8 mouse cellular contexts compared by ENCODE assay signal in genomic region chr19:60756192-60757098, GRCm38 (mm10). TPM values are rescaled to one million over a fixed set of nuclear protein-coding genes. Genes with fewer than 3 reads are reported as not detected.
DNase-seq lines count a peak whose midpoint lies in the region; ATAC-seq and TF ChIP-seq lines count a peak whose summit lies in the region.

No protein-coding gene starts in this region.

- ATAC-seq in heart, embryonic 11.5 days (replicated peaks; ENCODE audit: insufficient number of reproducible peaks, low FRiP score, low TSS enrichment) = peak; percentile 53
- peak; percentile 80 for ATAC-seq in kidney, embryonic 16.5 days (ENCODE audit: low FRiP score, low TSS enrichment)
- peak; percentile 48 for ATAC-seq in liver, embryonic 11.5 days (replicated peaks; ENCODE audit: low FRiP score)
- peak; percentile 61 for ATAC-seq in stomach, embryonic 15.5 days (ENCODE audit: insufficient read depth, low FRiP score, low read depth)

- peak overlapping the region; percentile 14 for H3ac ChIP-seq in myocyte (ENCODE audit: control insufficient read depth, insufficient read length)

- H3K9ac ChIP-seq in heart, embryonic 11.5 days (ENCODE audit: low read depth, low read length) = peak overlapping the region; percentile 68
- H3K9ac ChIP-seq in kidney, embryonic 16.5 days (replicated peaks; ENCODE audit: low read length) = peak overlapping the region; percentile 69
- peak overlapping the region; percentile 67 for H3K9ac ChIP-seq in liver, embryonic 11.5 days (ENCODE audit: low read depth, low read length)
- peak overlapping the region; percentile 56 for H3K9ac ChIP-seq in stomach, embryonic 15.5 days

- H3K27me3 ChIP-seq in heart, embryonic 11.5 days (ENCODE audit: control insufficient read depth, insufficient read depth, low read length) = peaks cover 2% of the 10 kb centered on the region; the same call in 1 of the 2 replicates
- 0 out of 2 replicates have a peak, but pooled peaks cover 4% of the 10 kb centered on the region for H3K27me3 ChIP-seq in kidney, embryonic 16.5 days (ENCODE audit: insufficient read depth, low read length)
- peaks cover 3% of the 10 kb centered on the region for H3K27me3 ChIP-seq in liver, embryonic 11.5 days (replicated peaks; ENCODE audit: control insufficient read depth, insufficient read depth, low read length)
- H3K27me3 ChIP-seq in myocyte (ENCODE audit: control insufficient read depth, insufficient read depth, insufficient read length) = no peaks in the 10 kb centered on the region
- H3K27me3 ChIP-seq in stomach, embryonic 15.5 days (replicated peaks) = no peaks in the 10 kb centered on the region

- no peaks in the 10 kb centered on the region for H3K79me2 ChIP-seq in myocyte (ENCODE audit: control insufficient read depth, insufficient read depth)

- DNase-seq in 3134 (ENCODE audit: extremely low read depth, insufficient read length, low spot score) = peak; percentile 68
- DNase-seq in adrenal gland, adult 8-10 months = peak; percentile 21
- peak; percentile 56 for DNase-seq in embryo, embryonic 9.5 days (ENCODE audit: extremely low spot score)
- DNase-seq in liver, embryonic 11.5 days (ENCODE audit: low spot score) = peak; percentile 66

- under 1% methylated on average over 95 of the region's 115 CpGs for WGBS in heart, embryonic 11.5 days (ENCODE audit: insufficient replicate concordance)
- WGBS in kidney, embryonic 16.5 days = under 1% methylated on average over 104 of the region's 115 CpGs
- under 1% methylated on average over 105 of the region's 115 CpGs for WGBS in liver, embryonic 11.5 days
- under 1% methylated on average over 113 of the region's 115 CpGs for WGBS in stomach, embryonic 15.5 days

- no peaks in the 10 kb centered on the region for H3K9me3 ChIP-seq in heart, embryonic 11.5 days (replicated peaks; ENCODE audit: control insufficient read depth, low read length)
- H3K9me3 ChIP-seq in kidney, embryonic 16.5 days (ENCODE audit: low read length) = no peaks in the 10 kb centered on the region
- H3K9me3 ChIP-seq in liver, embryonic 11.5 days (ENCODE audit: control insufficient read depth, low read length) = no peaks in the 10 kb centered on the region
- no peaks in the 10 kb centered on the region for H3K9me3 ChIP-seq in stomach, embryonic 15.5 days

- peaks cover 7% of the 10 kb centered on the region; the same call in 1 of the 2 replicates for H3K4me1 ChIP-seq in heart, embryonic 11.5 days (ENCODE audit: control insufficient read depth, insufficient read depth, low read length)
- H3K4me1 ChIP-seq in kidney, embryonic 16.5 days (ENCODE audit: insufficient read depth, low read length) = peaks cover 12% of the 10 kb centered on the region
- peaks cover 4% of the 10 kb centered on the region for H3K4me1 ChIP-seq in liver, embryonic 11.5 days (replicated peaks; ENCODE audit: control insufficient read depth, insufficient read depth, low read length)
- peaks cover 7% of the 10 kb centered on the region; the same call in 1 of the 2 replicates for H3K4me1 ChIP-seq in stomach, embryonic 15.5 days

- no peak overlapping the region for H3K27ac ChIP-seq in heart, embryonic 11.5 days (ENCODE audit: low read depth, low read length)
- peak overlapping the region; percentile 7; the same call in 1 of the 2 replicates for H3K27ac ChIP-seq in kidney, embryonic 16.5 days (ENCODE audit: low read length)
- no peak overlapping the region for H3K27ac ChIP-seq in liver, embryonic 11.5 days (ENCODE audit: low read depth, low read length)
- peak overlapping the region; percentile 51; the same call in 1 of the 2 replicates for H3K27ac ChIP-seq in stomach, embryonic 15.5 days

- peak overlapping the region; percentile 100 for H3K4me2 ChIP-seq in heart, embryonic 11.5 days
- peak overlapping the region; percentile 100 for H3K4me2 ChIP-seq in kidney, embryonic 16.5 days (replicated peaks; ENCODE audit: low read depth, low read length)
- peak overlapping the region; percentile 97 for H3K4me2 ChIP-seq in liver, embryonic 11.5 days
- H3K4me2 ChIP-seq in myocyte (ENCODE audit: low read depth) = peak overlapping the region; percentile 89
- H3K4me2 ChIP-seq in stomach, embryonic 15.5 days = peak overlapping the region; percentile 100

- H3K36me3 ChIP-seq in heart, embryonic 11.5 days (ENCODE audit: control insufficient read depth, insufficient read depth, low read length) = no peaks in the 10 kb centered on the region
- H3K36me3 ChIP-seq in kidney, embryonic 16.5 days (ENCODE audit: insufficient read depth, low read length) = peaks cover 6% of the 10 kb centered on the region; the same call in 1 of the 2 replicates
- H3K36me3 ChIP-seq in liver, embryonic 11.5 days (ENCODE audit: control insufficient read depth, insufficient read depth, low read length) = peaks cover 6% of the 10 kb centered on the region; the same call in 1 of the 2 replicates
- H3K36me3 ChIP-seq in myocyte (ENCODE audit: control insufficient read depth, insufficient read depth) = peaks cover 6% of the 10 kb centered on the region
- peaks cover 3% of the 10 kb centered on the region for H3K36me3 ChIP-seq in stomach, embryonic 15.5 days

- H3K4me3 ChIP-seq in heart, embryonic 11.5 days (ENCODE audit: low read depth, low read length) = peak overlapping the region; percentile 76
- peak overlapping the region; percentile 81 for H3K4me3 ChIP-seq in kidney, embryonic 16.5 days (ENCODE audit: low read length)
- H3K4me3 ChIP-seq in liver, embryonic 11.5 days (ENCODE audit: low read depth, low read length) = peak overlapping the region; percentile 73
- peak overlapping the region; percentile 14 for H3K4me3 ChIP-seq in myocyte
- peak overlapping the region; percentile 55 for H3K4me3 ChIP-seq in stomach, embryonic 15.5 days (replicated peaks)

- peak; percentile 17 for TF ChIP-seq POLR2A in myocyte (IDR thresholded peaks at IDR 0.05; ENCODE audit: insufficient read length, low read depth)

TF ChIP-seq in myocyte, 11 proteins besides CTCF, POLR2A, EP300 and RAD21:
- TF ChIP-seq MYOD1 (IDR thresholded peaks at IDR 0.05; ENCODE audit: control insufficient read depth in 1 of 3, insufficient read length in 2 of 3, low read depth in 2 of 3) (no peak), REST (IDR thresholded peaks at IDR 0.05; ENCODE audit: insufficient read depth, insufficient read length) (no peak), POLR2AphosphoS2 (IDR thresholded peaks at IDR 0.05; ENCODE audit: insufficient read length, low read depth) (peak; percentile 63)
TF ChIP-seq in myocyte: peak in this region for 1.

RNA-seq across cellular contexts. Expression of gene Nanos1, which starts 0.7 kb away (rescaled TPM):
- under 1 TPM; 0.59 to 0.87 (median 0.79) TPM for total RNA-seq in adrenal gland, adult 8-10 months (2022)
- polyA plus RNA-seq in heart, embryonic 11.5 days (2014; fragmentation: Nextera tagmentation; extraction: Ambion mirVana) = 1.3 and 1.6 TPM in 2 replicates
- polyA plus RNA-seq in kidney, embryonic 16.5 days (2015; fragmentation: Nextera tagmentation; extraction: Ambion mirVana) = 0.97 and 1.0 TPM in 2 replicates
- 1.2 and 1.4 TPM in 2 replicates for polyA plus RNA-seq in liver, embryonic 11.5 days (2014; fragmentation: Nextera tagmentation; extraction: Ambion mirVana)
- polyA plus RNA-seq in myocyte (2012; fragmentation: generic; extraction: Trizol) = 0.38 TPM
- 1.5 and 1.6 TPM in 2 replicates for polyA plus RNA-seq in stomach, embryonic 15.5 days (2015; fragmentation: Nextera tagmentation; extraction: Ambion mirVana)

RNA-seq across cellular contexts. Expression of gene Eif3a, which starts 34.0 kb away (rescaled TPM):
- total RNA-seq in adrenal gland, adult 8-10 months (2022) = 100 to 1,000 TPM; 131 to 179 (median 152) TPM
- polyA plus RNA-seq in heart, embryonic 11.5 days (2014; fragmentation: Nextera tagmentation; extraction: Ambion mirVana) = 136 and 149 TPM in 2 replicates
- polyA plus RNA-seq in kidney, embryonic 16.5 days (2015; fragmentation: Nextera tagmentation; extraction: Ambion mirVana) = 144 and 149 TPM in 2 replicates
- 199 and 208 TPM in 2 replicates for polyA plus RNA-seq in liver, embryonic 11.5 days (2014; fragmentation: Nextera tagmentation; extraction: Ambion mirVana)
- polyA plus RNA-seq in myocyte (2012; fragmentation: generic; extraction: Trizol) = 67.9 TPM
- polyA plus RNA-seq in stomach, embryonic 15.5 days (2015; fragmentation: Nextera tagmentation; extraction: Ambion mirVana) = 135 and 145 TPM in 2 replicates

RNA-seq across cellular contexts. Expression of gene Fam45a, which starts 54.9 kb away (rescaled TPM):
- 10 to 100 TPM; 37.1 to 45.6 (median 40.2) TPM for total RNA-seq in adrenal gland, adult 8-10 months (2022)
- polyA plus RNA-seq in heart, embryonic 11.5 days (2014; fragmentation: Nextera tagmentation; extraction: Ambion mirVana) = 24.7 and 30.0 TPM in 2 replicates
- polyA plus RNA-seq in kidney, embryonic 16.5 days (2015; fragmentation: Nextera tagmentation; extraction: Ambion mirVana) = 27.7 and 29.9 TPM in 2 replicates
- 34.1 and 36.0 TPM in 2 replicates for polyA plus RNA-seq in liver, embryonic 11.5 days (2014; fragmentation: Nextera tagmentation; extraction: Ambion mirVana)
- polyA plus RNA-seq in myocyte (2012; fragmentation: generic; extraction: Trizol) = 13.4 TPM
- 30.8 and 33.1 TPM in 2 replicates for polyA plus RNA-seq in stomach, embryonic 15.5 days (2015; fragmentation: Nextera tagmentation; extraction: Ambion mirVana)

Comparison
In these comparisons a context has a peak if more than half of its experiments do, and no peak if none do; other contexts are left out.
1. H3K27ac ChIP-seq: peak in kidney, embryonic 16.5 days (single experiment) and stomach, embryonic 15.5 days (single experiment); none in heart, embryonic 11.5 days (single experiment) and liver, embryonic 11.5 days (single experiment).
2. H3K4me3 ChIP-seq: peak in every context shown above with its lines; median percentile 81 in kidney, embryonic 16.5 days; 76 in heart, embryonic 11.5 days; 73 in liver, embryonic 11.5 days; 55 in stomach, embryonic 15.5 days; 14 in myocyte.
3. Peak in every context shown above with its lines, with median percentiles within 50 percentile points of each other: DNase-seq, ATAC-seq, H3K4me2 ChIP-seq and H3K9ac ChIP-seq.